Mouse (Mus musculus): ENCODE results near the gene Anapc13.

The Anapc13 gene

GRCm38 (mm10) chr9:102631589-102632147 lies 5.6 kb downstream of the Anapc13 start:
- no peak for DNase-seq (ENCODE audit: low spot score)

DNA sequence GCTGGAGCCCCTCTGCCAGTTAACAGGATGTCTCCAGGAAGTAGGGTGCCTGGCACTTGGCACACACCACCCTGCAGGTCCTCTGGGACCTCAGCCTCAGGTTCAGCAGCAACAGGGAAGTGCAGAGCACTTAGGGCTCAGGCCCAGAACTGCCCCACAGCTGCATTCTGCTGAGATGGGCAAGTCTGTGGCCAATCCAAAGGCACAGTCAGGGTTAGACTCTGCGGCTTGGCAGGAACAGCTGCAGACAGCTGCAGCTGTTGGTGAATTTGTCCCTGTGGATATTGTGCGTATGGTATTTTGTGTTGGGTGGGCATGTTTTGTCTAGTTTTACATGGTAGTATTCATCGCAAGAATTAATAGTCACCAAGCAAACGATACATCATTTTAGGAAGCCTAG lies 6.1 kb downstream of the Anapc13 start:
- DNase-seq (ENCODE audit: low spot score) = no peak

- DNase-seq (ENCODE audit: low spot score) = no peak
Observed at GRCm38 (mm10) chr9:102632923-102633537, 6.9 kb downstream of the Anapc13 start.

DNA sequence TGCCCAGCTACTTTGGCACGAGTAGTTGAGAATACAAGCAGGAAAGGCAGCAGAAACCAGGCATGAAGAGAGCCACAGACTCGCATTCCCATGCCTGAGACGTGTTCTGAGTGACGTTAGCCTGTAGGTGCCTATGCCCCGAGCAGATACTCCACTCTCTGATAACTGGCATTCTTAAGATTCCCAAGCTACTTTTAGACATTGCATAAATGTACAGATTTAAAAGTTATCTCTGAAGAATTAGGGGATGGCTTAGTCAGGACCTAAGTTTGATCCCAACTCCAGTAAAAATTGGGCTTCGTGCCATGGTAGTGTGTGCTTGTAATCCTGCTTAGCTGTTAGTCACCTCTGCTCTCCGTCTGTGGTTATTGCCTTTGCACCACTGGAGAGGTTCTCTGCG lies 8.4 kb downstream of the Anapc13 start:
- no peak for DNase-seq (ENCODE audit: low spot score)

DNA sequence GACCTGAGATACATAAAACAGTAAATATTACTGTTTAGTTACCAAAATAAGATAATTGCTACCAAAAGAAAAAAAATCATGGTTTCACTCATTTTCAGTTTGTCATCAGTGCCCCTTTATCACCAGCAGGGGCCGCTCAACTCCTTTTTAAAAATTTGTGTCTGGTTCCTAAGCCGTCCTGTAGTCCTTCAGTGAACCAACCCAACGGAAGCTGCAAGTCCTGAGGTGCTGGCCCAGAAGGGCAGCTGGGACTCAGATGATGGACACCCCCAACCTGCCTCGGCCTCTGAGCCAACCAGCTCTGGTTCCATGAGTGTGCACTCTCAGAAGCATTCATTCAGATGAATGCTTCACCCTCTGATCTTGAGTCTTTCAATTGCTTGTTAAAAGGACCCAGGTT lies 10.5 kb downstream of the Anapc13 start:
- DNase-seq (ENCODE audit: low spot score) = no peak

DNA sequence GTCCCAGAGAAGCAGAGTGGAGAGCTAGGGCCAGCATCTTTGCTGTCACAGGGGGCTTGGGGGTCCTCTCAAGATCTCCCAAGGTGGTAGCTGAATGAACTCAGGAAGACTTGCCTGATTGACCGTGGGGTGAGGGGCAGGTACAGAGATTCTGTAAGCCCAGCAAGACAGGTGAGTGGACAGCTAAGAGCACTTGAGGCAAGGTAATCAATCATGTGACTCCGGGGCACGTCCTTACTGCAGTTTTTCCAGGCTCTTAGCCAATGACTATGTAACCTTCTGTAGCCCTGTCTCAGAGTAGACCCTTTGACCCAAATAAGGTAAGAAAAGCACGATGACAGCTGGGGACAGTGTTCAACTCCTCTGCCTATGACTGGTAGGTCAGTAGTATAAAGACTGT lies 11.0 kb downstream of the Anapc13 start:
- DNase-seq (ENCODE audit: low spot score) = no peak

DNA sequence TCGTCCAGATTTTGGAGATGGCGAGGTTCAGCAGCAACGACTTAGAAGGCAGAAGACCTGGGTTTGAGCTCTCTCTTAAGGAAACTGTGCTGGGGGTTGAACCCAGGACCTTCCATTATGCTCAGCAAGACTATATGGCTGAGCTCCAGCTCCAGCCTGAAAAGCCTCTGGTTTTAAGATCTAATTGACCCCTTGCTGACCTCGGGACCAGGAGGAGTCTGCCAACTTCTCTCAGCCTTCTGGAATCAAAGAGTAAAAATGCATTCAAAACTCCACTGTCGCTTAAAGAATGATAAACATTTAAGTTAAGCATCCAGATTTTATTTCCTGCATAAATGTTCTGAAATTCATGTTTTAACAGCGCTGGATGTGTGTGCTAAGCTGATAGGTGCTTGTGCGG lies 12.9 kb downstream of the Anapc13 start:
- no peak for DNase-seq (ENCODE audit: low spot score)

- DNase-seq (ENCODE audit: low spot score) = no peak
Observed at GRCm38 (mm10) chr9:102639510-102639909, 13.4 kb downstream of the Anapc13 start.

DNA sequence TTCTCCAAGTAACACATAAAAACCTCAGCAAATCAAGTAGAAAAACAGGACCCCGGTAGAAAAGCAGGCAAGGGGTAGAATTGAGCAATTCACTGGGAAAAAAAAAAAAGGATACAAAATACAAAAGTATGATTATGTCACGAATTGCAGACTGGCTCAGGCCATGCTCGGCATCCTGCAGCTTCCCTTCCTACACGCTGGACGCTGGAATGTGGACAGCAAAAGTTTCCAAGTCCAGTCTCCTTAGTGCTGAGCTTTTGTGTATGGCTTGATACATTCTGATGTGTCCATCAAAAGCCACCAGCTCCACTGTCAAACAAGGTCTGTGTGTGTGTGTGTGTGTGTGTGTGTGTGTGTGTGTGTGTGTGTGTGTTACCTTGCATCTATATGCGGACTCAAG lies 15.4 kb downstream of the Anapc13 start:
- DNase-seq (ENCODE audit: low spot score) = no peak

DNA sequence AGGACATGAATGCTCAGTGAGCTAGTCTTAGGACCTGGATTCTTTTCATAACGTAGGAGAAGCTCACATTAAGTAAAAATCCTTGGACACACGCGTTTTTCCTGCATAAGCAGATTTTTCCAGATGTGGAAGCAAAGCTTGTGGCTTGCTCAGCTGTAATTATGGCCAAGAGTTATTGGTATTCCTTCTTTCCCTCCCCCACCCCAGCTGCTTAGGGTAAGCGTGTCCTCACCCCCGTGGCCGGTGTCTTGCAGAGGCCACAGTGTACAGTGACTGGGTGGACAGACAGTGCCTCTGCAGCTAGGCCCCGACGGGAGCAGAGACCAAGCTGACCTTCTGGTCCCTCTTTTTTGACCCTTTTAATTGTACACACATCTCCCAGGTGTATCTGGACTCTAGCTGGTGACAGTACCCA lies 17.0 kb downstream of the Anapc13 start:
- no peak for DNase-seq (ENCODE audit: low spot score)

GRCm38 (mm10) chr9:102643486-102644101 lies 17.5 kb downstream of the Anapc13 start:
- no peak for DNase-seq (ENCODE audit: low spot score)

DNA sequence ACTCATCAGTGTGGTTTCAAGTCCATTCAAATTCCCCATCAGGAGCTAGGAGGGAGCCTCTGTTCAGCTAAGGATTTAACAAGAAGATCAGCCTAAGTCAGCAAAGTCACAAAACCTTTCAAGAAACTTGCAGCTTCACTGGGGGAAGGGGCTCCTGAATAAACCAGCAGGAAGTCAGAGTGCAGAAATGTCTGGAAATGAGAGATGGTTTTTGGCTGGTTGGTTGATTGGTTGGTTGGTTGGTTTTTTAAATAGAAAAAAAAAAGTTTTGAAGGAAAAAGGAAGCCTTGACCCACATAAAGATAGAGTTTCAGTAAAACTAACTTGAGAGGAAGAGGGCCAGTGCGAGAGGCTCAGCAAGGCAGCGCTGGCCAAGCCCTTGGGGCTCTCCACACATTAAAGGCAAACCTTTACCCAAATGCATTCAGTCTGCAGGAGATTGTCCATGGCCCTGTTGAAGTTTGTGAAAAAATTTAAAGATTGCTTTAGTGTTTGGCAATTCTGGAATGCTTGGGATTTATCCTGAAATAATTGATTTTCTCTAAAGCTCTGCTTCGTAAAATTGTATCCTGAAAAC lies 19.1 kb downstream of the Anapc13 start:
- no peak for DNase-seq (ENCODE audit: low spot score)

GRCm38 (mm10) chr9:102647010-102647409 lies 20.9 kb downstream of the Anapc13 start:
- DNase-seq (ENCODE audit: low spot score) = no peak

GRCm38 (mm10) chr9:102649917-102650527 lies 23.9 kb downstream of the Anapc13 start:
- DNase-seq (ENCODE audit: low spot score) = no peak

DNA sequence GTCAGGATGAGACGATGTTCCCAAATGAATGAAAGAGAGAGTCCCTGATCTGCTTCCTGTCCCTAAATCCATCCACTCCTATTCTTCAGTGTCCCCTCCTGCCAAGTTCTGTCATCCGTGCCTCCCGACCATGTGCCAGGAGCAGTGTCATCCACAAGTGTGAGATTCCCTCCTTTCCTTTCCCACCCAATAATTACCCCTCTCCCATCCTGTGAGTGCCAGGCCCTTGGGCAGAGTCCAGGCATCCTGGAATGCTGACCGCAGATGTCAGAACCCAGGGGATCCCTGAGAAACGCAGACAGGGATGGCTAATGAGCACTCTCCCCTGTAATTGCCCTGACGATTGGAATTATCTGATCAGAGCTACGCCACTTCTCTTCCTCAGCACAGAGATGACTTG lies 24.5 kb downstream of the Anapc13 start:
- DNase-seq (ENCODE audit: low spot score) = no peak

GRCm38 (mm10) chr9:102651199-102651720 lies 25.2 kb downstream of the Anapc13 start:
- DNase-seq (ENCODE audit: low spot score) = no peak

- no peak for DNase-seq (ENCODE audit: low spot score)
Observed at GRCm38 (mm10) chr9:102656355-102657095, 30.4 kb downstream of the Anapc13 start.

- DNase-seq (ENCODE audit: low spot score) = no peak
Observed at GRCm38 (mm10) chr9:102668115-102668514, 42.0 kb downstream of the Anapc13 start.

GRCm38 (mm10) chr9:102668906-102669305 lies 42.8 kb downstream of the Anapc13 start:
- DNase-seq (ENCODE audit: low spot score) = no peak

DNA sequence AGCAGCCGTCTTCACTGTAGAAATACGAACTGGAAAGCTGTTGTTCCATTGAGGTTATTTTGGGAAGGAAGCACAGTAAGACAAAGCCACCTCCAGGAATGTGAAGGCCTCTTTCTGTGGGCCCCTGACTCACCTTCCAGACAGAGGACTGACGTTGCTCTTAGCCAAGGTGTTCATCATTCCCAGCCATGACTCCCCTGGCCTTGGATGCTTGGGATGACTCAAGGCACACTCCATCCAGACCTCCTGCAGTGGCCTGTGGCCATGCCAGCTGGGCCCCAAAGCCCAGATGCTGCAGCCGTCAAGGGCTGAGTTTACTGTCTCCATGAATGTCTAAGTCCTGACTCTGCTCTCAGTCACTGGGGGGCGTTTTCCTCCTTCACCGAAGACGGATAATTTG lies 47.3 kb downstream of the Anapc13 start:
- no peak for DNase-seq (ENCODE audit: low spot score)

DNA sequence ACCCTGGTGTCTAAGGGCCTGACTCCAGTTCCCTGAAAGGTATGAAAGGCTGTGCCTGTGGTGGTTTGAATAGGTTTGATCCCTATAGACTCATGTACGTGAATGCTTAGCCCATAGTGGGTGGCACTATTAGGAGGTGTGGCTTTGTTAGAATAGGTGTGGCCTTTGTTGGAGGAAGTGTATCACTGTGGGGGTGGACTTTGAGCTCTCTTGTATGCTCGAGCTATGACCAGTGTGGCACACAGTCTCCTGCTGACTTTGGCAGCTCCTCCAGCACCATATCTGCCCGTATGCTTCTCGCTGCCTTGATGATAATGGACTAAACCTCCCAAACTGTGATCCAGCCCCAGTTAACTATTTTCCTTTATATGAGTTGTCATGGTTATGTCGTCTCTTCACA lies 49.8 kb downstream of the Anapc13 start:
- no peak for DNase-seq (ENCODE audit: low spot score)

DNA sequence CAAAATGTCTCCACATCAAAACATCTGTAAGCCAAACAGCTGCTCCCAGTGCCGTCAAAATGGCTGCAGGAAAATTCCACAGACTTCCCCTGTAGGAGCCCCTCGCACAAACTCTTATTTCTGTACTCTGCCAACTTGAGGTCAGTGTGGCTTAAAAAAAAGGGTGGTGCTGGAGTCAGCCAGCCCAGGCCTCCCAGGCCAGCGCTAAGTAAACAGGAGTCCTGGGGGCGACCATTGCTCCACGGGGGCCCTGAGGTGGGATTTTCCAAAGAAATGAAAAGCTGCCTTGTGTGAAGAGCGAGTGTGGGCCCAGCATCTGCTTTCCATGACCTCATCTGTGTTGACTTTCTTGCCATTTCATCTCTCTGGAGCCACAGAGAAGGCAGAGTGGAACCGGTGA lies 55.4 kb downstream of the Anapc13 start:
- no peak for DNase-seq (ENCODE audit: low spot score)

All from ovary, postnatal 10 days (tissue).